Mouse (Mus musculus) liver, adult 2 months (tissue): ENCODE results near the gene Mettl7a3. TPM values are rescaled to one million over a fixed set of nuclear protein-coding genes. Genes with fewer than 3 reads are reported as not detected.

Source experiments
- DNase-seq: peaks from one replicate; pipeline ENCODE4 v3.0.0-alpha.2; 2011; ENCODE audit warnings: low read depth, low spot score; ENCODE audit errors: extremely low read depth
- H3K27ac ChIP-seq: fragments of 200-500 bp; replicated peaks from 2 replicates; pipeline ENCODE4 v1.5.1; 2012; ENCODE audit warnings: low read depth, mild to moderate bottlenecking, control low read depth, inconsistent platforms, low read length; ENCODE audit not compliant: insufficient read depth
- H3K27me3 ChIP-seq: fragments of 200-500 bp; 2 replicates; pipeline ENCODE4 v1.6.1; 2012; ENCODE audit warnings: mild to moderate bottlenecking, moderate library complexity, low read length, inconsistent platforms; ENCODE audit not compliant: control insufficient read depth, insufficient read depth
- H3K36me3 ChIP-seq: fragments of 200-500 bp; 2 replicates; pipeline ENCODE4 v1.6.1; 2012; ENCODE audit warnings: low read length, inconsistent platforms; ENCODE audit not compliant: control insufficient read depth, insufficient read depth
- H3K4me1 ChIP-seq: fragments of 200-500 bp; 2 replicates; pipeline ENCODE4 v1.6.1; 2011; ENCODE audit warnings: low read length; ENCODE audit not compliant: control insufficient read depth, insufficient read depth
- H3K4me3 ChIP-seq: fragments of 200-500 bp; 2 replicates; pipeline ENCODE4 v1.5.1; 2011; ENCODE audit warnings: low read depth, mild to moderate bottlenecking, control low read depth, low read length, moderate library complexity; ENCODE audit not compliant: insufficient read depth
- H3K79me2 ChIP-seq: fragments of 200-500 bp; 2 replicates; pipeline ENCODE4 v1.6.1; 2012; ENCODE audit warnings: inconsistent platforms, mild to moderate bottlenecking, low read length, moderate library complexity; ENCODE audit not compliant: control insufficient read depth, insufficient read depth
- H3K9ac ChIP-seq: fragments of 200-500 bp; 2 replicates; pipeline ENCODE4 v1.6.1; 2012; ENCODE audit warnings: low read depth, mild to moderate bottlenecking, control low read depth, inconsistent platforms, low read length
- CTCF ChIP-seq: fragments of 200-500 bp; IDR thresholded peaks from 2 replicates; pipeline ENCODE4 v1.5.1; 2011; ENCODE audit warnings: low read depth, low read length, control low read depth
- POLR2A ChIP-seq: fragments of 200-500 bp; IDR thresholded peaks from 2 replicates; pipeline ENCODE4 v1.6.1; 2011; ENCODE audit warnings: low read length, control low read depth; ENCODE audit not compliant: insufficient read depth; ENCODE audit errors: extremely low read depth
- WGBS: fragments of 180-500 bp; shearing (Covaris S2); methylation state at CpG from one replicate; pipeline ENCODE4 v1.1.7; 2018; 5-methylcytosine and 5-hydroxymethylcytosine counted together
- polyA plus RNA-seq: library from polyadenylated mRNA; depleted of rRNA; stranded (reverse); fragments of >200 nt; gene quantifications from 2 replicates; pipeline ENCODE4 v1.2.3, GENCODE M21; 2012; rRNA removed
- total RNA-seq: library from RNA; depleted of rRNA; stranded (reverse); fragments of >200 nt; gene quantifications from 2 replicates; pipeline ENCODE4 v1.2.3, GENCODE M21; 2014; rRNA removed

Gene Mettl7a3
- total RNA-seq (not detected in 2 replicates), polyA plus RNA-seq (not detected in 2 replicates)

DNA sequence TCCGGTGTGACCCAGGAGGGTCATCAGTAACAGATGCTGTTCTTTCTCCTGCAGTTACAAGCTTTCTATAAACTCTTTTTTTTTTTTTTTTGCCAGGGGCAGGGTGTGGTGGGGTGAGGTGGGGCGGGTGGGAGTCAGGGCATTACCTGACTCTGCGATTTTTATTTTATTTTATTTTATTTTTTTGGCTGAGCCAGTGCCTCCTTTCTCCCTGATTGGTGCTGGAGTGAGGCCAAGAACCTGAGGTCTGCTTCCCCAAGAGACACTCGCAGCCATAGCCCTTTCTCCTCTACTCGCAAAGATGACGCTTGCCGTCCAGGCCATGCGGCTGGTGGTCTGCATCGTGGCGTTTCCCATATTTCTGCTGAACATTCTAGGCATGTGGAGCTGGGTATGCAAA is at the start of gene Mettl7a3:
TSS of gene Mettl7a3 (plus strand) at position 301 of the 400 bp plus-strand sequence.
- Histone ChIP-seq H3K4me3 (no peak within 1 kb of the TSS), H3K79me2 (no peaks in the 10 kb centered on the region), H3K9ac (no peak within 1 kb of the TSS), H3K4me1 (no peaks in the 10 kb centered on the region), H3K36me3 (no peaks in the 10 kb centered on the region), H3K27ac (no peak within 1 kb of the TSS), H3K27me3 (no peaks in the 10 kb centered on the region)
- TF ChIP-seq POLR2A (no peak), CTCF (no peak)
- DNase-seq, result no peak
- WGBS, result 87% methylated on average over 10 of the region's 10 CpGs

DNA sequence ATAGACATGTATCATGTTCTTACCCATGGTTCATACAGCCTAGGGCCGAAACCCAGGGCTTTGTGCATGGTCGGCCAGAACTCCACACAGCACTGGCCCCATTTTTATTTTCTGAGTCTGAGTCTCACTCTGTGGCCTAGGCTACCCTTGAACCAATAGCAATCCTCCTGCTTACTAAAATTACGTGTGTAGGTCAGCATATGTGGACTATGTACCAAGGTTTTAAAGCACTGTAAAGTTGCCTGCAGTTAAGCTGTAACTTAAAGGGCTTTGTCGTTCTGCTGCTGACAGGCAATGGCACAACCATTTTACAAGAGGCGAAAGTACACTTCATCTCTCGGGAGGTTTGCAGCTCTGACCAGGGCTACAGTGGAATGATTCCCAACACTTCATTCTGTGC is 45.7 kb upstream of the Mettl7a3 start:
- DNase-seq, result no peak
- no peaks in the 10 kb centered on the region for H3K36me3 ChIP-seq

DNA sequence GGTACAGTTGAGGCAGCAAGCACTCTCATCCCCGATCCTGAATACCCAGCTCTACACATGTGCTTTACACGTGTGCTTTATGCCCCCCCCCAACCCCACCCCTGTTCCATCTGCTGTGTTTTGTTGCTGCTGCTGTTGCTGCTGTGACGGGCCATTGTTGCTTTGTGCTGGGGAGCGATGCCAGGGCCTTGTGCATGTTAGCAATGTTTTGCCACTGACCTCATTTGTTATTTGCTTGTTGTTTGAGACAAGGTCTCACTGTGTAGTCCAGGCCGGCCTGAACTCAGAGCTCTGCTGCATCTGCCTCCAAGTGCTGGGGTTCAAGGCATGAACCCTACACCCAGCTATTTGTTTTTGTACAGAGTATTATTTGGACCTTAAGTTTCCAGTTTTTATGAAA is 43.9 kb upstream of the Mettl7a3 start:
- no peak overlapping the region for H3K27ac ChIP-seq

More for the DNA sequence above, 45.7 kb upstream of the Mettl7a3 start:
- TF ChIP-seq POLR2A (no peak), CTCF (no peak)
- Histone ChIP-seq H3K9ac (no peak overlapping the region), H3K27ac (no peak overlapping the region), H3K27me3 (no peaks in the 10 kb centered on the region), H3K4me1 (no peaks in the 10 kb centered on the region), H3K79me2 (no peaks in the 10 kb centered on the region), H3K4me3 (no peak overlapping the region)
- WGBS, result 91% methylated on average over 6 of the region's 6 CpGs

DNA sequence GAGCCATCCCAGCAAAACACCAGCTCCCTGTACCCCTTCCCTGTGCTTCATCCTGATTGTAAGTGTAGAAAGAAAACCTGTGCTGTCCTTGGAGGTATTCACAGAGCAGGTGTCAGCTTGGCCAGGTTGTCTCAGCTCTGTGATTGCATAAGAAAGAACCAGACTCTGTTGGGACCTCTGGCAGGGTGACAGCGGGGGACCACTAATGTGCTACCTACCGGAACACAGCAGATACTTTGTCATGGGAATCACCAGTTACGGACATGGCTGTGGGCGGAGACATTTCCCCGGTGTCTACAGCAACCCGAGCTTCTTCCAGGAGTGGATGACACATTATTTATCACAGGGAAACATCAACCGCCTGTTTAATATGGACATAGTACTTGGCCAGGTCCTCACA is 42.4 kb upstream of the Mettl7a3 start:
- H3K27me3 ChIP-seq, result no peaks in the 10 kb centered on the region
- WGBS, result 82% methylated on average over 7 of the region's 7 CpGs
- H3K36me3 ChIP-seq, result no peaks in the 10 kb centered on the region
- H3K9ac ChIP-seq, result no peak overlapping the region
- no peak for TF ChIP-seq CTCF
- no peak for TF ChIP-seq POLR2A
- no peak overlapping the region for H3K27ac ChIP-seq
- DNase-seq, result no peak
- H3K4me1 ChIP-seq, result no peaks in the 10 kb centered on the region
- H3K79me2 ChIP-seq, result no peaks in the 10 kb centered on the region
- H3K4me3 ChIP-seq, result no peak overlapping the region

More for the DNA sequence above, 43.9 kb upstream of the Mettl7a3 start:
- Histone ChIP-seq H3K4me1 (no peaks in the 10 kb centered on the region), H3K4me3 (no peak overlapping the region), H3K79me2 (no peaks in the 10 kb centered on the region), H3K36me3 (no peaks in the 10 kb centered on the region), H3K27me3 (no peaks in the 10 kb centered on the region), H3K9ac (no peak overlapping the region)
- TF ChIP-seq CTCF, result no peak
- TF ChIP-seq POLR2A, result no peak
- no peak for DNase-seq
- WGBS, result 84% methylated on average over 5 of the region's 5 CpGs

DNA sequence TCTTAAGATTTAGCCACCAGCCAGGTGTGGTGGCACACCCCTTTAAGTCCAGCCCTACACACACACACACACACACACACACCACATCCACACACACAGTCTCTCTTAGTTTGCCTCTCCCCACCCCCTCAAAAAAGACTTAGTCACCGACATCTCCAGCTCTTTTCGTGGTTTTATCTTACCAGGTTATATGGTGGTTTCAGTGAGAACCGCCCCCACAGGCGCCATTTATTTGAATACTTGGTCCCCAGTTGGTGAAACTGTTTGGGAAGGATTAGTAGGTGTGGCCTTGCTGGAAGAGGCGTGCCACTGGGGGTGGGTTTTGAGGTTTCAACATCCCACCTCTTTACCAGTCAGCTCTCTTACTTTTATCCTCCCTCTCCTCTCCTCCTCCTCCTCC is 36.9 kb upstream of the Mettl7a3 start:
- Histone ChIP-seq H3K36me3 (no peaks in the 10 kb centered on the region), H3K79me2 (no peaks in the 10 kb centered on the region), H3K27me3 (no peaks in the 10 kb centered on the region), H3K9ac (no peak overlapping the region), H3K4me1 (no peaks in the 10 kb centered on the region), H3K27ac (no peak overlapping the region), H3K4me3 (no peak overlapping the region)
- 89% methylated on average over 5 of the region's 5 CpGs for WGBS
- TF ChIP-seq CTCF (no peak), POLR2A (no peak)
- no peak for DNase-seq

DNA sequence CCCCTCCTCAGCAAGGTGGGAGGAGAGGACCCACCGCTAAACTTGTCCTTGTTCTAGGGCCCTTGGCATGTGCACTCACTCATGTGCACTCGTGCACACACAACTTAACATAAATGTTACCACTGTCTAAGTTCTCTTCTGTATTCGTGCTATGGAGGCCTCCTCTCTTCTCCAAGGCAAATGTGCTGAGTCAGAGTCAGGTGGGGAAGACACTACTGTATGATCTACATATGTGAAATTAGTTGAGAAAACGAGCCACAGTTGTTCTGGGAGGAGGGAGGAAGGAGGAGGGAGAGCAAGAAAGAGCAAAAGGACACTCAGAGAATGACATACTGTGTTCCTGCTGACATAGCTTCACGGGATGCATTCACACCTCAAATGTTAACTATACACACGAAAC is 34.2 kb upstream of the Mettl7a3 start:
- Histone ChIP-seq H3K27me3 (no peaks in the 10 kb centered on the region), H3K36me3 (no peaks in the 10 kb centered on the region), H3K4me3 (no peak overlapping the region), H3K79me2 (no peaks in the 10 kb centered on the region; the same call in 1 of the 2 replicates), H3K9ac (no peak overlapping the region), H3K4me1 (peaks cover 5% of the 10 kb centered on the region), H3K27ac (no peak overlapping the region)
- no peak for DNase-seq
- TF ChIP-seq CTCF (no peak), POLR2A (no peak)
- whole genome bisulfite sequencing, result 81% methylated on average over 6 of the region's 6 CpGs
